Mouse (Mus musculus) left cerebral cortex, postnatal 36 days (tissue): ENCODE measurements around the gene Pou2f2. TPM values are rescaled to one million over a fixed set of nuclear protein-coding genes. Genes with fewer than 3 reads are reported as not detected.

Experiments used
- DNase-seq, 2 experiments: peaks; one replicate each; pipeline ENCODE4 v3.0.0; 2021 to 2022; ENCODE audit warnings: low spot score in 2 of 2, mixed read lengths in 1 of 2
- intact Hi-C: fragments of 180-260 bp; cut with DNase I; formaldehyde crosslinking; loops from one replicate; pipeline ENCODE4 v1.15.1; 2025
- total RNA-seq, 2 experiments: library from RNA; stranded (reverse); gene quantifications; 2 replicates each; pipeline ENCODE4 v1.2.3; 2021

Gene Pou2f2
- total RNA-seq, 2 experiments from 2014 or later, result 8.4 to 15.4 TPM

GRCm38 (mm10) chr7:25197384-25198018, 18.0 kb upstream of the Pou2f2 start:
- intact Hi-C loops, result no loop called here
- DNase-seq, result no peak

- intact Hi-C loops, result no loop called here
- no peak for DNase-seq
These were observed 16.6 kb upstream of the Pou2f2 start for GRCm38 (mm10) chr7:25196107-25196506.

- no peak for DNase-seq
- intact Hi-C loops, result no loop called here
These were observed 15.6 kb upstream of the Pou2f2 start for GRCm38 (mm10) chr7:25195148-25195547.

- no peak for DNase-seq
- intact Hi-C loops, result no loop called here
These were observed 12.6 kb upstream of the Pou2f2 start for GRCm38 (mm10) chr7:25192110-25192509.

- intact Hi-C loops, result no loop called here
These were observed 11.3 kb upstream of the Pou2f2 start for GRCm38 (mm10) chr7:25190806-25191205.

GRCm38 (mm10) chr7:25187662-25188650, 8.4 kb upstream of the Pou2f2 start:
- intact Hi-C loops, result loop anchor here (1.0 to 10.0 kb wide), 2 partner anchors 55 to 83 kb away; no protein-coding TSS in a partner anchor
- peak; percentile 85 to 86 for DNase-seq

More at GRCm38 (mm10) chr7:25190806-25191205, 11.3 kb upstream of the Pou2f2 start:
- no peak for DNase-seq

- DNase-seq, result no peak
- intact Hi-C loops, result loop anchor here (10.0 kb wide), 1 partner anchor 79 kb away; no protein-coding TSS in a partner anchor
These were observed 4.6 kb upstream of the Pou2f2 start for GRCm38 (mm10) chr7:25184091-25184490.

GRCm38 (mm10) chr7:25181814-25182213, 2.3 kb upstream of the Pou2f2 start:
- no peak for DNase-seq
- intact Hi-C loops, result loop anchor here (10.0 kb wide), 1 partner anchor 77 kb away; no protein-coding TSS in a partner anchor

GRCm38 (mm10) chr7:25181331-25181790, 1.8 kb upstream of the Pou2f2 start:
- DNase-seq, result peak in 1 of 2 experiments; percentile 23
- intact Hi-C loops, result loop anchor here (10.0 kb wide), 1 partner anchor 77 kb away; no protein-coding TSS in a partner anchor

- no peak for DNase-seq
- intact Hi-C loops, result loop anchor here (10.0 kb wide), 1 partner anchor 76 kb away; no protein-coding TSS in a partner anchor
These were observed 986 bp upstream of the Pou2f2 start for GRCm38 (mm10) chr7:25180512-25180911.

GRCm38 (mm10) chr7:25178787-25179605, 530 bp downstream of the Pou2f2 start:
- DNase-seq, result peak; percentile 48 to 56
- intact Hi-C loops, result loop anchor here (2.0 kb wide), 1 partner anchor 100 kb away; no protein-coding TSS in a partner anchor

- peak; percentile 47 to 51 for DNase-seq
- intact Hi-C loops, result loop anchor here (2.0 kb wide), 1 partner anchor 100 kb away; no protein-coding TSS in a partner anchor
These were observed 1.2 kb downstream of the Pou2f2 start for GRCm38 (mm10) chr7:25178317-25178716.

- intact Hi-C loops, result no loop called here
- DNase-seq, result no peak
These were observed 5.2 kb downstream of the Pou2f2 start for GRCm38 (mm10) chr7:25174343-25174742.

- intact Hi-C loops, result no loop called here
These were observed 6.9 kb downstream of the Pou2f2 start for GRCm38 (mm10) chr7:25172669-25173068.

GRCm38 (mm10) chr7:25170583-25170982, 8.9 kb downstream of the Pou2f2 start:
- no peak for DNase-seq
- intact Hi-C loops, result no loop called here

More at GRCm38 (mm10) chr7:25172669-25173068, 6.9 kb downstream of the Pou2f2 start:
- DNase-seq, result no peak

- no peak for DNase-seq
- intact Hi-C loops, result no loop called here
These were observed 13.4 kb downstream of the Pou2f2 start for GRCm38 (mm10) chr7:25166106-25166505.

- DNase-seq, result no peak
- intact Hi-C loops, result no loop called here
These were observed 23.3 kb downstream of the Pou2f2 start for GRCm38 (mm10) chr7:25156158-25156648.

GRCm38 (mm10) chr7:25155469-25156157, 23.9 kb downstream of the Pou2f2 start:
- DNase-seq, result no peak
- intact Hi-C loops, result no loop called here
